Mouse (Mus musculus) layer of hippocampus, adult 9-10 months (tissue): ENCODE measurements around the gene Piwil1.
"Not testable (repeated sequence)": the region's sequence is repeated elsewhere in the genome, so short reads cannot be mapped to it uniquely, and the experiment has no call there.

Source experiments
- DNase-seq: peaks from one replicate; pipeline ENCODE4 v3.0.0; 2022; ENCODE audit warnings: low spot score

The Piwil1 gene

GRCm38 (mm10) chr5:128710596-128710995, 8.3 kb downstream of the Piwil1 start:
- no peak for DNase-seq

- no peak for DNase-seq
These were observed 9.5 kb downstream of the Piwil1 start for GRCm38 (mm10) chr5:128711847-128712246.

- no peak for DNase-seq
These were observed 12.8 kb downstream of the Piwil1 start for GRCm38 (mm10) chr5:128715171-128715570.

GRCm38 (mm10) chr5:128720461-128720860, 18.1 kb downstream of the Piwil1 start:
- not testable (repeated sequence) for DNase-seq

GRCm38 (mm10) chr5:128729341-128729740, 27.0 kb downstream of the Piwil1 start:
- DNase-seq = no peak

- no peak for DNase-seq
These were observed 28.3 kb downstream of the Piwil1 start for GRCm38 (mm10) chr5:128730634-128731033.

GRCm38 (mm10) chr5:128732416-128733014, 30.2 kb downstream of the Piwil1 start:
- no peak for DNase-seq

GRCm38 (mm10) chr5:128733955-128734354, 31.6 kb downstream of the Piwil1 start:
- peak; percentile 41 for DNase-seq

- no peak for DNase-seq
These were observed 33.6 kb downstream of the Piwil1 start for GRCm38 (mm10) chr5:128735921-128736320.

- no peak for DNase-seq
These were observed 37.0 kb downstream of the Piwil1 start for GRCm38 (mm10) chr5:128739168-128739837.

- no peak for DNase-seq
These were observed 37.5 kb downstream of the Piwil1 start for GRCm38 (mm10) chr5:128739838-128740171.

- no peak for DNase-seq
These were observed 42.0 kb downstream of the Piwil1 start for GRCm38 (mm10) chr5:128744351-128744750.

- DNase-seq = no peak
These were observed 42.9 kb downstream of the Piwil1 start for GRCm38 (mm10) chr5:128745206-128745605.

- no peak for DNase-seq
These were observed 43.9 kb downstream of the Piwil1 start for GRCm38 (mm10) chr5:128746261-128746660.

GRCm38 (mm10) chr5:128761118-128761517, 58.8 kb downstream of the Piwil1 start:
- no peak for DNase-seq

GRCm38 (mm10) chr5:128769026-128769631, 66.8 kb downstream of the Piwil1 start:
- no peak for DNase-seq

GRCm38 (mm10) chr5:128776386-128776785, 74.1 kb downstream of the Piwil1 start:
- DNase-seq = no peak

GRCm38 (mm10) chr5:128781621-128782020, 79.3 kb downstream of the Piwil1 start:
- no peak for DNase-seq

GRCm38 (mm10) chr5:128800592-128800991, 98.3 kb downstream of the Piwil1 start:
- DNase-seq = no peak
